Mouse (Mus musculus): ENCODE measurements at regions not wholly inside any gene's neighbourhood (a gene's known extent, or its start where the extent isn't known, plus 50 kb on each side); places are given as distances from the start of the nearest gene placed in this dataset.

DNA sequence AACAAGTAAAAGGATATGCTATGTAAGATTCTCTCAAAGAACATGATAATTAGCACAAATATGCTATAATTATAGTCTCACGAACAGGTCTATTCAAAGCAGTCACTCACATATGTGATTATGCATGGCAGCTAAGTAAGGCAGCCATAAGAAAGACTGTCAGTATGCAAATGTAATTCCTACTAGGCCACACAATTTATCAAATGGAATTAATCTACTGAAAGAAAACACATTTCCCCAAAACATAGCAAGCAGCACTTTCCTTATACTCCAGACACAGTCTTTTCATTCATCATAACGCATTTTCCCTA is 1242.3 kb downstream of the Zfp704 start:
- no peaks in the 10 kb centered on the region for H3K4me1 ChIP-seq (replicated peaks; ENCODE audit: control insufficient read depth, insufficient read depth, low read length)
- H3K27ac ChIP-seq (ENCODE audit: low read depth, low read length): no peak overlapping the region
- H3K9me3 ChIP-seq (ENCODE audit: control insufficient read depth, low read length): no peaks in the 10 kb centered on the region
- ATAC-seq (ENCODE audit: low FRiP score) (no peak), DNase-seq (ENCODE audit: low spot score) (no peak)
- no peak overlapping the region for H3K4me3 ChIP-seq (ENCODE audit: low read depth, low read length)
- whole genome bisulfite sequencing: 85% methylated on average over 2 of the region's 2 CpGs
- H3K9ac ChIP-seq (ENCODE audit: low read depth, low read length): no peak overlapping the region
- no peak overlapping the region for H3K4me2 ChIP-seq (replicated peaks; ENCODE audit: low read depth, low read length)
- no peaks in the 10 kb centered on the region for H3K27me3 ChIP-seq (ENCODE audit: control insufficient read depth, insufficient read depth, low read length)
- H3K36me3 ChIP-seq (ENCODE audit: control insufficient read depth, insufficient read depth, low read length): no peaks in the 10 kb centered on the region

DNA sequence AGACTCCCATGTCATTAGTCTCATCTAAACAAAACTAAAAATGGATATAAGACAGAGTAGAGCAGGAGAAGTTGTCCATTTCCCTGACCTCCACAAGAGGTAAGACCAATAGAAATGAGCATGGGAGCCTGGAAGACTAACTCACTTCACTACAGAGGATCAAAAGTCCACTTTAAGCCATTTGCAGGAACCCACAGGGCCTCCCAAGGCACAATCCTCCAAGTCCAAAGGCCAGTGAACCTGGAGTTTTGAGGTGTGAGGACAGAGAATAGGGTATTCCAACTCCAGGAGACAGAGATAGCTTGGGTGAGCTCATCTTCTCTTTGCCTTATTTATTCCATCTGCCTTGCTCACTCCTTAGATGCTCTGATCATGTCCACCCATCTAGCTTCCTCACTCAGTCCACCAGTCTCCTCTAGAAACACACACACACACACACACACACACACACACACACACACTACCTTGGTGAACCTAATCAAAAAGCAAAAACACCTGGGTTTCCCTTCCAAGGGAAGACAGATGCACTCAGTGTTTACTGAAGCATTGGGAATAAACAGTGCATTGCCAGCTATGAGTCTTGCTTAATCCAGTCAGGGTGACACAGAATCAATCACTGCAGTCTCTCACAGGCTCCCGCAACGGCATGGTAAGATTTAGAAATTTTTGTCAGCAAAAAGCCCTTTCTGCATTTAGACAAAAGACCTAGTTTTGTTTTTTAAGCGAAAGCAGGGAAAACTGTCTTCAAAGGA is 1242.8 kb downstream of the Zfp704 start:
- no peak overlapping the region for H3K27ac ChIP-seq (ENCODE audit: low read depth, low read length)
- no peaks in the 10 kb centered on the region for H3K27me3 ChIP-seq (ENCODE audit: control insufficient read depth, insufficient read depth, low read length)
- 76% methylated on average over 3 of the region's 3 CpGs for WGBS
- H3K4me1 ChIP-seq (replicated peaks; ENCODE audit: control insufficient read depth, insufficient read depth, low read length): no peaks in the 10 kb centered on the region
- no peaks in the 10 kb centered on the region for H3K36me3 ChIP-seq (ENCODE audit: control insufficient read depth, insufficient read depth, low read length)
- no peak overlapping the region for H3K4me3 ChIP-seq (ENCODE audit: low read depth, low read length)
- no peak overlapping the region for H3K4me2 ChIP-seq (replicated peaks; ENCODE audit: low read depth, low read length)
- no peaks in the 10 kb centered on the region for H3K9me3 ChIP-seq (ENCODE audit: control insufficient read depth, low read length)
- DNase-seq (ENCODE audit: low spot score): no peak
- no peak overlapping the region for H3K9ac ChIP-seq (ENCODE audit: low read depth, low read length)
- ATAC-seq (ENCODE audit: low FRiP score): peak; percentile 51; the same call in 1 of the 2 replicates
